Mouse (Mus musculus): ENCODE data around the gene 1700017B05Rik. TPM values are rescaled to one million over a fixed set of nuclear protein-coding genes. Genes with fewer than 3 reads are reported as not detected.
"Not testable (repeated sequence)": the region's sequence is repeated elsewhere in the genome, so short reads cannot be mapped to it uniquely, and the experiment has no call there.

1700017B05Rik gene
- 21.5 and 27.8 TPM in 2 replicates for polyA plus RNA-seq (2014; fragmentation: Nextera tagmentation; extraction: Ambion mirVana)

DNA sequence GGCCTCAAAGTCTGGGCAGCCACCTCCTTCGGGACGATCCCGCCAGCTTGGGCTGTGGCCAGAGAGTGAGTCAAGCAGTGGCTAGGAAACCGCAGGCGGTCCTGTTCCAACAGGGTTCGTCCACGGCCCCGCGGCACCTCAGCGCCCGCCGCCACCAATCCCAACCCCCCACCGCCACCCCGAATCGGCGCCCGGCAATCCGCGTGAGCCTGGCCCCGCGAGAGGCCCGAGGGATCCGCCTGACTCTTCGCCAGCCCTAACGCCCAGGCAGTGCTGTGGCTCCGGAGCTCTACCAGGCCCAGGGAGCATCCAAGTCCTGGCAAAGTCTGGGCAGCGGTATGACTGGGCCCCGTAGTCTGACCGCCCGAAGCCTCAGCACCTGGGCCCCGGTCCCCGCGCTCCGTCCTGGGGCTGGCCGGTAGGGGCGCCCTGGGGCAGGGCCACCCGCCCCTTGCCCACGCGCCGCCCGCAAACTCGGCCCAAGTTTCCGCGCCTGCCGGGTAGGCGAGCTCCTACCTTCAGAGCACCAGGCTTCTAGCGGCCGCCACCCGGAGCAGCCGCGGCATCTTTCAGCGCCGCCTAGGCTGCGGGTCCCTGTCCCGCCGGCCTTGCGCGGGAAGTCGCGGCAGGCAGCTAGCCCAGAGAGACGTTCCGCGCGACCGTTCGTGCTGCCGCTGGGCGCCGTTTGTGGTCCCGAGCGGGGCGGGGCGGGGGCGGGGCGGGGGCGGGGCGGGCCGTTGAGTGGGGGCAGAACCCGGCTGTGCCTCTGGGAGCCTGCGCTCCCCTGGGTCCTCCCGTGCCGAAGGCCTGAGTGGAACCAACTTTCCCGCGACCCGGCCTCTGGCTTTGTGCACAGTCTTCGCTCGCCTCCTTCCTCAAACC is at the start of gene 1700017B05Rik:
Gene 1700017B05Rik, minus strand, starts transcription at position 700 of the 882 bp plus-strand sequence.
- Histone ChIP-seq H3K27ac (ENCODE audit: low read depth, low read length) (peak within 1 kb of the TSS; percentile 75), H3K36me3 (ENCODE audit: control insufficient read depth, insufficient read depth, low read length) (peaks cover 19% of the 10 kb centered on the region), H3K4me1 (ENCODE audit: control insufficient read depth, insufficient read depth, low read length) (peaks cover 11% of the 10 kb centered on the region; the same call in 1 of the 2 replicates), H3K9ac (ENCODE audit: low read depth, low read length) (peak within 1 kb of the TSS; percentile 93), H3K4me3 (ENCODE audit: low read length) (peak within 1 kb of the TSS; percentile 82), H3K9me3 (ENCODE audit: control insufficient read depth, low read length) (no peaks in the 10 kb centered on the region), H3K27me3 (ENCODE audit: control insufficient read depth, insufficient read depth, low read length) (no peaks in the 10 kb centered on the region), H3K4me2 (replicated peaks; ENCODE audit: low read depth, low read length) (peak within 1 kb of the TSS; percentile 93)
- WGBS: under 1% methylated on average over 73 of the region's 87 CpGs
- ATAC-seq (ENCODE audit: low FRiP score, low TSS enrichment): peak; percentile 83

DNA sequence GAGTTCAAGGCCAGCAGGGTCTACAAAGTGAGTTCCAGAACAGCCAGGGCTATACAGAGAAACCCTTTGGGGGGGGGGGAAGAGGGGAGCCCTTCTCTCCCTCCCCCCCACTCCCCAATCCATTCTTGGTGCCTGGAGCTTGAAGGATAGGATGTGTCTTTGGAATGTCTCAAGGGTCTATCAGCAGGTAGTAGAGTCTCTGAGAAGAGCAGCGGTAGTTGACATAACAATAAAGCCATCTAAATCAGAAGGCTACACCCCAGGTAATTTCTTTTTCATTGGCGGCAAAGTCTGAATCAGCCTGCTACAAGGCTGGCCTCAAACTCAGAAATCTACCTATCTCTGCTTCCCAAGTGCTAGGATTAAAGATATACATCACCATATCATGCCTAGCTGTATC is 48.5 kb upstream of the 1700017B05Rik start:
- Histone ChIP-seq H3K9ac (ENCODE audit: low read depth, low read length) (no peak overlapping the region), H3K36me3 (ENCODE audit: control insufficient read depth, insufficient read depth, low read length) (no peaks in the 10 kb centered on the region), H3K4me2 (replicated peaks; ENCODE audit: low read depth, low read length) (no peak overlapping the region), H3K27ac (ENCODE audit: low read depth, low read length) (no peak overlapping the region), H3K4me1 (ENCODE audit: control insufficient read depth, insufficient read depth, low read length) (no peaks in the 10 kb centered on the region), H3K9me3 (ENCODE audit: control insufficient read depth, low read length) (peaks cover 3% of the 10 kb centered on the region; the same call in 1 of the 2 replicates), H3K27me3 (ENCODE audit: control insufficient read depth, insufficient read depth, low read length) (no peaks in the 10 kb centered on the region), H3K4me3 (ENCODE audit: low read length) (no peak overlapping the region)
- 87% methylated on average over 2 of the region's 2 CpGs for WGBS
- no peak for ATAC-seq (ENCODE audit: low FRiP score, low TSS enrichment)

DNA sequence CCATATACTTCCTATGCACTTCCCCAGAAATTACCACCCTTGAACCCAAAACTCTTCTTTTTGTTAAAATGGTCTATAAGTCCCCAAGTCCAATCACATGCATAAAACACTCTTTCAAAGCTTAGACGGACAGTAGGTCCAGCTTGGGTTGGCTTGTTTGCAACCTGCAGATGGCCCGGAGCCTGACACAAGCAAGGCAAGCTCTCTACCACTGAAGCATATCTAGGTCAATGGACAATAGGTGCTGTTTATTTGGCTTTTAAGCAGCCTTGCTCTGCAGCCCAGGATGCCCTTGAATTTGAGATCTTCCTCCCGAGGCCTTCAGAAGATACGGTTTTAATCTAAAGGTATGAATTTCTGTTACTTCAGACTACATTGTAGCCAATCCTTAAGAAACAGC is 46.9 kb upstream of the 1700017B05Rik start:
- WGBS: 95% methylated on average over 4 of the region's 4 CpGs
- ATAC-seq (ENCODE audit: low FRiP score, low TSS enrichment): no peak

DNA sequence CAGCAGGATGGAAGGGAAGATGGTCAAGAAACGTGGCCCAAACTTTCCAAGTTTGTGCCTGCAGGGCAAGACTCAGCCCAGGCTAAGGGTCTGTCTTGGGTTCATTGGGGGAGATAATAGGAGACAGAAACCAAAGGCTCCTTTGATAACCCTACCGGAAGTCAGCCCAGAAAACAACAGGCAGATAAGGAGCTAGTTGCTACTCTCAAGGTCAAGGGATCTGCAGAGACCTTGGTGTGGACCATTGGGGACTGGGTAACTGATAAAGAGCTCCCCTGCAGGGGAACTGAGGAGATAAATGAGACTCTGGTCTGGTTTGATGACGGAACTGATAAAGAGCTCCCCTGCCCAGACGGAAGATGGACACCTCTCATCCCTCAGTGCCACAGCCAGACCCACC is 45.0 kb upstream of the 1700017B05Rik start:
- no peaks in the 10 kb centered on the region for H3K36me3 ChIP-seq (ENCODE audit: control insufficient read depth, insufficient read depth, low read length)
- no peak for ATAC-seq (ENCODE audit: low FRiP score, low TSS enrichment)
- H3K4me1 ChIP-seq (ENCODE audit: control insufficient read depth, insufficient read depth, low read length): no peaks in the 10 kb centered on the region
- no peaks in the 10 kb centered on the region for H3K27me3 ChIP-seq (ENCODE audit: control insufficient read depth, insufficient read depth, low read length)
- H3K4me3 ChIP-seq (ENCODE audit: low read length): no peak overlapping the region
- WGBS: 86% methylated on average over 4 of the region's 4 CpGs
- H3K27ac ChIP-seq (ENCODE audit: low read depth, low read length): no peak overlapping the region
- H3K4me2 ChIP-seq (replicated peaks; ENCODE audit: low read depth, low read length): no peak overlapping the region
- H3K9ac ChIP-seq (ENCODE audit: low read depth, low read length): no peak overlapping the region
- peaks cover 2% of the 10 kb centered on the region; the same call in 1 of the 2 replicates for H3K9me3 ChIP-seq (ENCODE audit: control insufficient read depth, low read length)

More for the DNA sequence above, 46.9 kb upstream of the 1700017B05Rik start:
- no peaks in the 10 kb centered on the region for H3K36me3 ChIP-seq (ENCODE audit: control insufficient read depth, insufficient read depth, low read length)
- H3K4me3 ChIP-seq (ENCODE audit: low read length): no peak overlapping the region
- no peak overlapping the region for H3K4me2 ChIP-seq (replicated peaks; ENCODE audit: low read depth, low read length)
- peaks cover 2% of the 10 kb centered on the region; the same call in 1 of the 2 replicates for H3K9me3 ChIP-seq (ENCODE audit: control insufficient read depth, low read length)
- H3K9ac ChIP-seq (ENCODE audit: low read depth, low read length): no peak overlapping the region
- H3K4me1 ChIP-seq (ENCODE audit: control insufficient read depth, insufficient read depth, low read length): no peaks in the 10 kb centered on the region
- H3K27ac ChIP-seq (ENCODE audit: low read depth, low read length): no peak overlapping the region
- no peaks in the 10 kb centered on the region for H3K27me3 ChIP-seq (ENCODE audit: control insufficient read depth, insufficient read depth, low read length)

DNA sequence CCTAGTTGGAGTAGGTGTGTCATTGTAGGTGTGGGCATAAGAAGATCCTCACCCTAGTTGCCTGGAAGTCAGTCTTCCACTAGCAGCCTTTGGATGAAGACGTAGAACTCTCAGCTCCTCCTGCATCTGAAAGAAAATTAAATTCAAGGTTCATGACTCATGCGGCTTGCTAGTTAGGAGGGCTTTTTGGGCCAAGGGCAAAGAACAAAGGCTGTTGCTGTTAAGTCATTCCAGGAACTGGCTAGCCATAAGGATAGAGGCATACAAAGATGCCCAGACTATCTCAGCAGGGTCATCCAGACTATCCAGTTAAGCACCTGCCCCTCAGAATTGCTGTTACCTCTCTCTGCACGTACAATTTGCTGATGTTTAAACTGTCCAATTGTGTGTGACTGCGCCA is 42.3 kb upstream of the 1700017B05Rik start:
- H3K4me3 ChIP-seq (ENCODE audit: low read length); H3K27ac ChIP-seq (ENCODE audit: low read depth, low read length); H3K4me2 ChIP-seq (replicated peaks; ENCODE audit: low read depth, low read length); ATAC-seq (ENCODE audit: low FRiP score, low TSS enrichment); H3K36me3 ChIP-seq (ENCODE audit: control insufficient read depth, insufficient read depth, low read length); H3K9ac ChIP-seq (ENCODE audit: low read depth, low read length); H3K4me1 ChIP-seq (ENCODE audit: control insufficient read depth, insufficient read depth, low read length); H3K27me3 ChIP-seq (ENCODE audit: control insufficient read depth, insufficient read depth, low read length); H3K9me3 ChIP-seq (ENCODE audit: control insufficient read depth, low read length): not testable (repeated sequence)
- WGBS: 96% methylated on average over 4 of the region's 4 CpGs

DNA sequence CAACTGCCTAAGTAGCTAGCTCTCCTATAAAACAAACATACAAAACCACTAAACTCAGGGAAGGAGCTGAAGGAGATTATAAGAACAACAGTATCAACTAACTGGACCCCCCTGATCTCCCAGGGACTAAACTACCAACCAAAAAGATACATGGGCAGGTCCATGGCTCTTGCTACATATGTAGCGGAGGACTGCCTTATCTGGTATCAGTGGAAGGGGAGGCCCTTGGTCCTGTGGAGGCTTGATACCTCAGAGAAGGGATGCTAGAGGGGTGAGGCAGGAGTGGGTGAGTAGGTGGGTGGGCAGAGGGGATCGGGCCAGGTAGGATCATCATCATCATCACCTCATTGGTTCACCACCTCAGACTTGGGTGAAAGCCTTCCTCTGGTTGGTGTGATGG is 41.8 kb upstream of the 1700017B05Rik start:
- H3K4me3 ChIP-seq (ENCODE audit: low read length): no peak overlapping the region
- WGBS: 100% methylated on average over 2 of the region's 2 CpGs
- no peaks in the 10 kb centered on the region for H3K36me3 ChIP-seq (ENCODE audit: control insufficient read depth, insufficient read depth, low read length)
- H3K9me3 ChIP-seq (ENCODE audit: control insufficient read depth, low read length): peaks cover 2% of the 10 kb centered on the region; the same call in 1 of the 2 replicates
- no peaks in the 10 kb centered on the region for H3K27me3 ChIP-seq (ENCODE audit: control insufficient read depth, insufficient read depth, low read length)
- H3K4me2 ChIP-seq (replicated peaks; ENCODE audit: low read depth, low read length): no peak overlapping the region
- no peak overlapping the region for H3K9ac ChIP-seq (ENCODE audit: low read depth, low read length)
- ATAC-seq (ENCODE audit: low FRiP score, low TSS enrichment): no peak
- peaks cover 7% of the 10 kb centered on the region for H3K4me1 ChIP-seq (ENCODE audit: control insufficient read depth, insufficient read depth, low read length)
- H3K27ac ChIP-seq (ENCODE audit: low read depth, low read length): no peak overlapping the region

DNA sequence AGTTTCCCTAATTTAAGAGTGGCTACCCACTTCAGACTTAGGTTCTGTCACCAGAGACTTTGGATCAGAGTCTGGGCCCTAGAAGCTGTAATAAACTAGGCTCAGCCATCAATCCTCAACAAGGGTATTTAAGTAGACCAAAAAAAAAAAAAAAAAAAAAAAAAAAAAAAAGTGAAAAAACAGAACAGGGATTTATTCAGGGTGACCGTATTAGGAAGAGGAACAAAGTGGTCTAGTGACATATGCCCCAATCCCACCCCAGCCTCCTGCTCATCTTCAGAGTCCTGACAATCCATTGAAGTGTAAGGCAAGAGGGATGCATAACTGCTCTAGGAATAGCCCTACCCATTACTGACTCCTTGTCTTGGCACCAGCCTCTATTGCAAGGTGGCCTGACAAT is 40.9 kb upstream of the 1700017B05Rik start:
- no peaks in the 10 kb centered on the region for H3K36me3 ChIP-seq (ENCODE audit: control insufficient read depth, insufficient read depth, low read length)
- ATAC-seq (ENCODE audit: low FRiP score, low TSS enrichment): no peak
- no peak overlapping the region for H3K4me3 ChIP-seq (ENCODE audit: low read length)

DNA sequence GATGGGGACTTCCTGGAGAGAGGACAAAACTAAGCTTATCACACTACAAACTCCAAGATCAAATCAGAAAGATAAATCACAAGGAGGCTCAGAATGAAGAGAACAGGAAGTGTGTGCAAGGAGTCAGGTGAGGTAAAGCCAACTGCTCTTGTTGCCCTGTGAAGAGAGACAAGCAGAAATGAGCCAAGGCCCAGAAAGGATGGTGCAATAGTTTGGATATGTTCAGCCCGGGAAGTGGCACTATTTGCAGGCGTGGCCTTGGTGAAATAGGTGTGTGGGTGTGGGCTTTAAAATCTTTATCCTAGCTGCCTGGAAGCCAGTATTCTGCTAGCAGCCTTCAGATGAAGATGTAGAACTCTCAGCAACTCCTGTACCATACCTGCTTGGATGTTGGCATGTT is 38.4 kb upstream of the 1700017B05Rik start:
- Histone ChIP-seq H3K4me3 (ENCODE audit: low read length) (no peak overlapping the region), H3K27me3 (ENCODE audit: control insufficient read depth, insufficient read depth, low read length) (no peaks in the 10 kb centered on the region), H3K9ac (ENCODE audit: low read depth, low read length) (no peak overlapping the region), H3K36me3 (ENCODE audit: control insufficient read depth, insufficient read depth, low read length) (no peaks in the 10 kb centered on the region), H3K4me1 (ENCODE audit: control insufficient read depth, insufficient read depth, low read length) (peaks cover 8% of the 10 kb centered on the region), H3K27ac (ENCODE audit: low read depth, low read length) (no peak overlapping the region), H3K9me3 (ENCODE audit: control insufficient read depth, low read length) (peaks cover 2% of the 10 kb centered on the region; the same call in 1 of the 2 replicates), H3K4me2 (replicated peaks; ENCODE audit: low read depth, low read length) (no peak overlapping the region)
- no peak for ATAC-seq (ENCODE audit: low FRiP score, low TSS enrichment)
- WGBS: 75% methylated on average over 2 of the region's 2 CpGs

More for the DNA sequence above, 40.9 kb upstream of the 1700017B05Rik start:
- Histone ChIP-seq H3K4me1 (ENCODE audit: control insufficient read depth, insufficient read depth, low read length) (peaks cover 8% of the 10 kb centered on the region), H3K27ac (ENCODE audit: low read depth, low read length) (no peak overlapping the region), H3K27me3 (ENCODE audit: control insufficient read depth, insufficient read depth, low read length) (no peaks in the 10 kb centered on the region), H3K9ac (ENCODE audit: low read depth, low read length) (no peak overlapping the region), H3K9me3 (ENCODE audit: control insufficient read depth, low read length) (peaks cover 2% of the 10 kb centered on the region; the same call in 1 of the 2 replicates), H3K4me2 (replicated peaks; ENCODE audit: low read depth, low read length) (no peak overlapping the region)
- WGBS: 88% methylated on average over 1 of the region's 1 CpGs
